Comparison of ENCODE assay signal across 8 mouse cellular contexts in the genomic region with DNA sequence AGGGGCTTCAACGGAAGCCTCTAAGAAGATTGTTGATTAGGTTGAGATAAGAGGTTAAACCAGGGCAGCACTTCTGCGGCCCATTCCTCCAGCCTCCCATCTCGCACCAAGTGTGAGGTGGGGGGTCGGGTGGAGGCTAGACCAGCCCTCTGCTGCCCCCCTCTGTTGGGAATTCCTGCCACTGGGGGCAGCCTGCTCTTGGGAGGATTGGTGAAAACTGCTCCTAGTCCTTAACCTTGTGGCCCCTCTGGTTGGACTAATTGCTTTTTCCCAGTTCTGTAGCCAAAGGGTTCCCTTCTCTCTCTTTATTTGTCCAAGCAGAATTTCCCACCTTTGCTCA.
DNase-seq lines count a peak whose midpoint lies in the region; ATAC-seq and TF ChIP-seq lines count a peak whose summit lies in the region.

No protein-coding gene starts in this region.

- no peak for ATAC-seq in forebrain, embryonic 16.5 days
- ATAC-seq in intestine, embryonic 14.5 days (replicated peaks; ENCODE audit: low FRiP score, low TSS enrichment, low read depth), result no peak
- no peak for ATAC-seq in midbrain, postnatal 0 days (ENCODE audit: low FRiP score)

- no peak overlapping the region for H3K4me2 ChIP-seq in forebrain, embryonic 16.5 days (ENCODE audit: low read length)
- H3K4me2 ChIP-seq in intestine, embryonic 14.5 days (ENCODE audit: low read length), result peak overlapping the region; percentile 32; the same call in 1 of the 2 replicates
- no peak overlapping the region for H3K4me2 ChIP-seq in midbrain, postnatal 0 days (ENCODE audit: low read depth, low read length, poor library complexity, severe bottlenecking)

- H3K27ac ChIP-seq in forebrain, embryonic 10.5 days, result peak overlapping the region; percentile 66
- no peak overlapping the region for H3K27ac ChIP-seq in forebrain, embryonic 16.5 days (ENCODE audit: low read length)
- H3K27ac ChIP-seq in intestine, embryonic 14.5 days (ENCODE audit: low read depth), result no peak overlapping the region
- H3K27ac ChIP-seq in midbrain, postnatal 0 days (ENCODE audit: low read depth, low read length), result no peak overlapping the region

- DNase-seq in forebrain, embryonic 10.5 days (ENCODE audit: extremely low spot score, low spot score), result no peak
- peak; percentile 53 for DNase-seq in ovary, postnatal 36 days (ENCODE audit: low spot score)
- DNase-seq in ovary, postnatal 14 days (ENCODE audit: low spot score), result no peak
- DNase-seq in intestine, embryonic 14.5 days (ENCODE audit: low spot score), result no peak
- DNase-seq in midbrain, postnatal 0 days (ENCODE audit: low spot score), result no peak
- no peak for DNase-seq in right cerebral cortex, adult 2 months (ENCODE audit: low spot score in 2 of 2)
- no peak for DNase-seq in cerebellum, adult 8-10 months

- H3K4me1 ChIP-seq in forebrain, embryonic 10.5 days, result peaks cover 42% of the 10 kb centered on the region
- peaks cover 12% of the 10 kb centered on the region for H3K4me1 ChIP-seq in forebrain, embryonic 16.5 days (replicated peaks; ENCODE audit: control insufficient read depth, insufficient read depth, low read length)
- peaks cover 7% of the 10 kb centered on the region for H3K4me1 ChIP-seq in intestine, embryonic 14.5 days (replicated peaks; ENCODE audit: control insufficient read depth, insufficient read depth, low read length)
- 0 out of 2 replicates have a peak, but pooled peaks cover 4% of the 10 kb centered on the region for H3K4me1 ChIP-seq in midbrain, postnatal 0 days (ENCODE audit: insufficient read depth, low read length)

- peak overlapping the region; percentile 30 for H3K4me3 ChIP-seq in forebrain, embryonic 10.5 days
- no peak overlapping the region for H3K4me3 ChIP-seq in forebrain, embryonic 16.5 days (replicated peaks; ENCODE audit: low read length)
- no peak overlapping the region for H3K4me3 ChIP-seq in intestine, embryonic 14.5 days (ENCODE audit: low read depth, low read length)
- no peak overlapping the region for H3K4me3 ChIP-seq in midbrain, postnatal 0 days (ENCODE audit: low read depth, low read length)

- peaks cover 3% of the 10 kb centered on the region; the same call in 1 of the 2 replicates for H3K9me3 ChIP-seq in forebrain, embryonic 10.5 days
- no peaks in the 10 kb centered on the region for H3K9me3 ChIP-seq in forebrain, embryonic 16.5 days (ENCODE audit: control insufficient read depth, low read length)
- no peaks in the 10 kb centered on the region for H3K9me3 ChIP-seq in intestine, embryonic 14.5 days (ENCODE audit: control insufficient read depth, low read length)
- no peaks in the 10 kb centered on the region for H3K9me3 ChIP-seq in midbrain, postnatal 0 days (ENCODE audit: low read length)

- no peak overlapping the region for H3K9ac ChIP-seq in forebrain, embryonic 16.5 days (replicated peaks; ENCODE audit: low read depth, low read length)
- H3K9ac ChIP-seq in intestine, embryonic 14.5 days (ENCODE audit: low read length), result no peak overlapping the region
- no peak overlapping the region for H3K9ac ChIP-seq in midbrain, postnatal 0 days (replicated peaks; ENCODE audit: low read length, poor library complexity, severe bottlenecking)

- H3K27me3 ChIP-seq in forebrain, embryonic 10.5 days (ENCODE audit: poor library complexity, severe bottlenecking), result peaks cover 93% of the 10 kb centered on the region
- peaks cover 12% of the 10 kb centered on the region for H3K27me3 ChIP-seq in forebrain, embryonic 16.5 days (replicated peaks; ENCODE audit: control insufficient read depth, insufficient read depth, low read length)
- H3K27me3 ChIP-seq in intestine, embryonic 14.5 days (replicated peaks; ENCODE audit: control insufficient read depth, insufficient read depth, low read length), result peaks cover 31% of the 10 kb centered on the region
- peaks cover 16% of the 10 kb centered on the region for H3K27me3 ChIP-seq in midbrain, postnatal 0 days (ENCODE audit: insufficient read depth, low read length)

- WGBS in forebrain, embryonic 10.5 days, result 1% methylated on average over 4 of the region's 4 CpGs
- 1% methylated on average over 4 of the region's 4 CpGs for WGBS in forebrain, embryonic 16.5 days
- 4% methylated on average over 4 of the region's 4 CpGs for WGBS in intestine, embryonic 14.5 days
- 22% methylated on average over 4 of the region's 4 CpGs for WGBS in midbrain, postnatal 0 days

- TF ChIP-seq CTCF in midbrain, postnatal 0 days (IDR thresholded peaks at IDR 0.05), result peak; percentile 59

- no peaks in the 10 kb centered on the region for H3K36me3 ChIP-seq in forebrain, embryonic 10.5 days (replicated peaks)
- H3K36me3 ChIP-seq in forebrain, embryonic 16.5 days (ENCODE audit: control insufficient read depth, insufficient read depth), result no peaks in the 10 kb centered on the region
- H3K36me3 ChIP-seq in intestine, embryonic 14.5 days (ENCODE audit: control insufficient read depth, insufficient read depth, low read length), result no peaks in the 10 kb centered on the region
- no peaks in the 10 kb centered on the region for H3K36me3 ChIP-seq in midbrain, postnatal 0 days (ENCODE audit: insufficient read depth, low read length)
